Mouse (Mus musculus) kidney, adult 2 months (tissue): Measurements from ENCODE around the gene Echs1.

ENCODE experiments used
- CTCF ChIP-seq: fragments of 200-500 bp; conservative IDR thresholded peaks from 2 replicates; pipeline ENCODE4 v1.5.1; 2011; ENCODE audit warnings: low read depth, mild to moderate bottlenecking, control low read depth, low read length, moderate library complexity, mixed read lengths; ENCODE audit not compliant: insufficient read depth, insufficient read length
- POLR2A ChIP-seq: fragments of 200-500 bp; IDR thresholded peaks from one replicate; pipeline ENCODE4 v1.6.1; 2011; ENCODE audit warnings: low read depth, low read length, control low read depth

DNA sequence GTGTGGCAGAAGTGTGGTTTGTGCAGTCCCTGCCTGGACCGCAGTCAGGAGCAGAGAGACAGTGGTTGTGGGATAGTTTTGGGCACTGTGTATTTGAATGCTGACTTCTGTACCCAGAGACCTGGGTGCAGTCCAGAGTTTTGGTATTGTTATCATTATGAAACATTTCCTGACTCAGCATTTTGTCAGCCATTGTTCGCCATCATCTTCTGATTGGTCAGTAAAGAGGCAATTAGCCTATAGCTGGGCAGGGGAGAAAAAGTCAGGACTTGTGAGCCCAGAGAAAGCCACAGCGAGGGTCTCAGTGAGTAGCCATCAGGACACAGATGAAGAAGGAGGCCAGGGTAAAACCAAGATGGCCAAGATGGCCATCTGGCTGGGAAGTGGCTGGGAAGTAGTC is 44.1 kb upstream of the Echs1 start:
- TF ChIP-seq CTCF: no peak
- TF ChIP-seq POLR2A: no peak
